Mouse (Mus musculus): ENCODE data around the gene Kbtbd13. TPM values are rescaled to one million over a fixed set of nuclear protein-coding genes. Genes with fewer than 3 reads are reported as not detected.

The Kbtbd13 gene
- polyA plus RNA-seq, 1 experiment from 2014 or later = 1.3 TPM

GRCm38 (mm10) chr9:65371756-65372155, 19.7 kb downstream of the Kbtbd13 start:
- no peaks in the 10 kb centered on the region for H3K4me1 ChIP-seq (ENCODE audit: control insufficient read depth, insufficient read depth, low read length)
- no peaks in the 10 kb centered on the region for H3K9me3 ChIP-seq (ENCODE audit: control insufficient read depth, low read length)
- H3K9ac ChIP-seq (ENCODE audit: low read depth, low read length) = no peak overlapping the region
- WGBS = 82% methylated on average over 24 of the region's 24 CpGs
- H3K36me3 ChIP-seq (ENCODE audit: control insufficient read depth, insufficient read depth, low read length) = no peaks in the 10 kb centered on the region
- no peaks in the 10 kb centered on the region for H3K27me3 ChIP-seq (ENCODE audit: control insufficient read depth, insufficient read depth, low read length)
- H3K4me2 ChIP-seq (replicated peaks; ENCODE audit: low read depth, low read length) = no peak overlapping the region
- H3K27ac ChIP-seq (ENCODE audit: low read depth, low read length) = no peak overlapping the region
- no peak for ATAC-seq (ENCODE audit: low FRiP score, low TSS enrichment)
- H3K4me3 ChIP-seq (ENCODE audit: low read length) = no peak overlapping the region

DNA sequence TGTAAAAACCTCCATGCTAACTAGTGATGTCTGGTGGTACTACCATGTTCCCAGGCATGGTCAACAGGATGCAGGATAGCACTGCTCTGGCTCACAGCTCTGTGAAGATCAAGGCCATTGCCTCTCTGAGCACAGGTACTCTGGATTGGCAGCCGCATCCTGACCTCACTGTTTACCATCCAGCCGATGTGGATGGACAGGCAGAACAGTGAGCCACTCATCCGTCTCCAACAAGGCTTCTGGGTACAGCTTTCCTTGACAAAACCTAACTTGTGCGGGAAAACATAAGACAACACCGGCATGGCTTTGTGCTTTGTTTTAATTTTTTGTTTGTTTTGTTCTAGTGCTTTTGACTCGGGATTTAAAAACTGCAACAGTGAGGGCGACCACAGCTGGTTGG, 25.7 kb downstream of the Kbtbd13 start:
- 0 out of 2 replicates have a peak, but pooled peaks cover 4% of the 10 kb centered on the region for H3K4me1 ChIP-seq (ENCODE audit: control insufficient read depth, insufficient read depth, low read length)
- no peak overlapping the region for H3K9ac ChIP-seq (ENCODE audit: low read depth, low read length)
- no peak overlapping the region for H3K4me3 ChIP-seq (ENCODE audit: low read length)
- no peaks in the 10 kb centered on the region for H3K9me3 ChIP-seq (ENCODE audit: control insufficient read depth, low read length)
- 87% methylated on average over 7 of the region's 7 CpGs for WGBS
- H3K36me3 ChIP-seq (ENCODE audit: control insufficient read depth, insufficient read depth, low read length) = peaks cover 19% of the 10 kb centered on the region; the same call in 1 of the 2 replicates
- no peak overlapping the region for H3K27ac ChIP-seq (ENCODE audit: low read depth, low read length)
- no peak overlapping the region for H3K4me2 ChIP-seq (replicated peaks; ENCODE audit: low read depth, low read length)
- H3K27me3 ChIP-seq (ENCODE audit: control insufficient read depth, insufficient read depth, low read length) = no peaks in the 10 kb centered on the region
- no peak for ATAC-seq (ENCODE audit: low FRiP score, low TSS enrichment)

- Histone ChIP-seq H3K36me3 (ENCODE audit: control insufficient read depth, insufficient read depth, low read length) (peaks cover 40% of the 10 kb centered on the region), H3K4me3 (ENCODE audit: low read length) (no peak overlapping the region), H3K9me3 (ENCODE audit: control insufficient read depth, low read length) (no peaks in the 10 kb centered on the region), H3K4me1 (ENCODE audit: control insufficient read depth, insufficient read depth, low read length) (0 out of 2 replicates have a peak, but pooled peaks cover 4% of the 10 kb centered on the region), H3K27me3 (ENCODE audit: control insufficient read depth, insufficient read depth, low read length) (no peaks in the 10 kb centered on the region), H3K27ac (ENCODE audit: low read depth, low read length) (no peak overlapping the region), H3K4me2 (replicated peaks; ENCODE audit: low read depth, low read length) (no peak overlapping the region), H3K9ac (ENCODE audit: low read depth, low read length) (no peak overlapping the region)
- 0 out of 2 replicates have a peak, but pooled peaks have one; percentile 43 for ATAC-seq (ENCODE audit: low FRiP score, low TSS enrichment)
- 32% methylated on average over 9 of the region's 9 CpGs for WGBS
Observed at GRCm38 (mm10) chr9:65363684-65364083, 27.8 kb downstream of the Kbtbd13 start.

GRCm38 (mm10) chr9:65360641-65361448, 30.6 kb downstream of the Kbtbd13 start, which contains the start of gene Ubap1l:
Gene Ubap1l (plus strand): TSS chr9:65361041.
- Histone ChIP-seq H3K27me3 (ENCODE audit: control insufficient read depth, insufficient read depth, low read length) (no peaks in the 10 kb centered on the region), H3K27ac (ENCODE audit: low read depth, low read length) (no peak within 1 kb of the TSS), H3K4me3 (ENCODE audit: low read length) (no peak within 1 kb of the TSS), H3K9me3 (ENCODE audit: control insufficient read depth, low read length) (no peaks in the 10 kb centered on the region), H3K4me2 (replicated peaks; ENCODE audit: low read depth, low read length) (no peak within 1 kb of the TSS), H3K9ac (ENCODE audit: low read depth, low read length) (no peak within 1 kb of the TSS), H3K4me1 (ENCODE audit: control insufficient read depth, insufficient read depth, low read length) (0 out of 2 replicates have a peak, but pooled peaks cover 4% of the 10 kb centered on the region), H3K36me3 (ENCODE audit: control insufficient read depth, insufficient read depth, low read length) (peaks cover 64% of the 10 kb centered on the region)
- no peak for ATAC-seq (ENCODE audit: low FRiP score, low TSS enrichment)
- 90% methylated on average over 16 of the region's 16 CpGs for WGBS

DNA sequence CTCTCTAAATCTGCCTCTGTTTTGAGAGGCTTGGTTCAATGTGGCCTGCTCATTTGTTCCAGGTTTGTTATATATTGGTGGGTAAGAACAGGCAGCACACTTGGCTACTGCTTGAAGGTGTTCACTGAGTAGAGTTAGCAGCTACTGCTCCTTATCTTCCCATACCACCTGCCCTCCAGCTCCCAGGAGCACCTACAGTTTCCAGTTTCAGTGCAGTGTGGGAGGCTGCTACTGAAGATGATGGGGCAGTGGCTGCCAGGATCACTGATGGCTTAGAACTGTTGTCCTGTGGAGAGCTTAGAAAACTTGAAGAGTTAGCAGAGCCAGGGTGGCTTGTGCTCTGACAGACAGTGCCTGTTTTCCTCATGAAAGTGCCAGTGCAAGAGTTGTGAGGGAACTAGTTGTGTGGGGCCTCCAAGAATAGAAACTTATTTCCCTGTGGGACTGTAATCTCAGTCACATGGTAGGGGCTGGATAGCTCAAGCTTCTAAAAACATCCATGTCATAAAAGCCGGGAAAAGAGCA, 32.4 kb downstream of the Kbtbd13 start:
- Histone ChIP-seq H3K9ac (ENCODE audit: low read depth, low read length) (no peak overlapping the region), H3K27ac (ENCODE audit: low read depth, low read length) (no peak overlapping the region), H3K36me3 (ENCODE audit: control insufficient read depth, insufficient read depth, low read length) (peaks cover 67% of the 10 kb centered on the region), H3K27me3 (ENCODE audit: control insufficient read depth, insufficient read depth, low read length) (no peaks in the 10 kb centered on the region), H3K9me3 (ENCODE audit: control insufficient read depth, low read length) (no peaks in the 10 kb centered on the region), H3K4me2 (replicated peaks; ENCODE audit: low read depth, low read length) (no peak overlapping the region), H3K4me3 (ENCODE audit: low read length) (no peak overlapping the region), H3K4me1 (ENCODE audit: control insufficient read depth, insufficient read depth, low read length) (0 out of 2 replicates have a peak, but pooled peaks cover 4% of the 10 kb centered on the region)
- ATAC-seq (ENCODE audit: low FRiP score, low TSS enrichment) = no peak
- 75% methylated on average over 1 of the region's 1 CpGs for WGBS

GRCm38 (mm10) chr9:65356971-65357370, 34.5 kb downstream of the Kbtbd13 start:
- H3K9ac ChIP-seq (ENCODE audit: low read depth, low read length) = no peak overlapping the region
- no peak overlapping the region for H3K4me3 ChIP-seq (ENCODE audit: low read length)
- H3K4me2 ChIP-seq (replicated peaks; ENCODE audit: low read depth, low read length) = no peak overlapping the region
- ATAC-seq (ENCODE audit: low FRiP score, low TSS enrichment) = no peak
- H3K27me3 ChIP-seq (ENCODE audit: control insufficient read depth, insufficient read depth, low read length) = no peaks in the 10 kb centered on the region
- H3K9me3 ChIP-seq (ENCODE audit: control insufficient read depth, low read length) = no peaks in the 10 kb centered on the region
- no peaks in the 10 kb centered on the region for H3K4me1 ChIP-seq (ENCODE audit: control insufficient read depth, insufficient read depth, low read length)
- peaks cover 62% of the 10 kb centered on the region for H3K36me3 ChIP-seq (ENCODE audit: control insufficient read depth, insufficient read depth, low read length)
- no peak overlapping the region for H3K27ac ChIP-seq (ENCODE audit: low read depth, low read length)
- 89% methylated on average over 2 of the region's 2 CpGs for WGBS

- peaks cover 62% of the 10 kb centered on the region for H3K36me3 ChIP-seq (ENCODE audit: control insufficient read depth, insufficient read depth, low read length)
- no peaks in the 10 kb centered on the region for H3K4me1 ChIP-seq (ENCODE audit: control insufficient read depth, insufficient read depth, low read length)
Observed at GRCm38 (mm10) chr9:65356561-65356960, 34.9 kb downstream of the Kbtbd13 start.

GRCm38 (mm10) chr9:65353251-65353650, 38.2 kb downstream of the Kbtbd13 start:
- Histone ChIP-seq H3K36me3 (ENCODE audit: control insufficient read depth, insufficient read depth, low read length) (peaks cover 29% of the 10 kb centered on the region), H3K4me3 (ENCODE audit: low read length) (no peak overlapping the region), H3K9ac (ENCODE audit: low read depth, low read length) (no peak overlapping the region), H3K4me1 (ENCODE audit: control insufficient read depth, insufficient read depth, low read length) (peaks cover 2% of the 10 kb centered on the region; the same call in 1 of the 2 replicates), H3K27me3 (ENCODE audit: control insufficient read depth, insufficient read depth, low read length) (no peaks in the 10 kb centered on the region), H3K27ac (ENCODE audit: low read depth, low read length) (no peak overlapping the region), H3K9me3 (ENCODE audit: control insufficient read depth, low read length) (no peaks in the 10 kb centered on the region), H3K4me2 (replicated peaks; ENCODE audit: low read depth, low read length) (no peak overlapping the region)
- ATAC-seq (ENCODE audit: low FRiP score, low TSS enrichment) = no peak
- 90% methylated on average over 5 of the region's 5 CpGs for WGBS

More at GRCm38 (mm10) chr9:65356561-65356960, 34.9 kb downstream of the Kbtbd13 start:
- no peak for ATAC-seq (ENCODE audit: low FRiP score, low TSS enrichment)
- Histone ChIP-seq H3K9me3 (ENCODE audit: control insufficient read depth, low read length) (no peaks in the 10 kb centered on the region), H3K4me3 (ENCODE audit: low read length) (no peak overlapping the region), H3K27me3 (ENCODE audit: control insufficient read depth, insufficient read depth, low read length) (no peaks in the 10 kb centered on the region), H3K27ac (ENCODE audit: low read depth, low read length) (no peak overlapping the region), H3K9ac (ENCODE audit: low read depth, low read length) (no peak overlapping the region), H3K4me2 (replicated peaks; ENCODE audit: low read depth, low read length) (no peak overlapping the region)
- 91% methylated on average over 7 of the region's 7 CpGs for WGBS

Data from kidney, embryonic 14.5 days (tissue).